Mouse (Mus musculus) lung, adult 2 months (tissue): ENCODE measurements around the gene Bbs5.

Experiments used
- CTCF ChIP-seq: fragments of 200-500 bp; IDR thresholded peaks from 2 replicates; pipeline ENCODE4 v1.5.1; 2011; ENCODE audit warnings: mild to moderate bottlenecking, low read length, control low read depth; ENCODE audit not compliant: insufficient read depth
- POLR2A ChIP-seq: fragments of 200-500 bp; IDR thresholded peaks from 2 replicates; pipeline ENCODE4 v1.6.1; 2011; ENCODE audit warnings: low read depth, mild to moderate bottlenecking, control low read depth, low read length, borderline replicate concordance; ENCODE audit errors: extremely low read depth

DNA sequence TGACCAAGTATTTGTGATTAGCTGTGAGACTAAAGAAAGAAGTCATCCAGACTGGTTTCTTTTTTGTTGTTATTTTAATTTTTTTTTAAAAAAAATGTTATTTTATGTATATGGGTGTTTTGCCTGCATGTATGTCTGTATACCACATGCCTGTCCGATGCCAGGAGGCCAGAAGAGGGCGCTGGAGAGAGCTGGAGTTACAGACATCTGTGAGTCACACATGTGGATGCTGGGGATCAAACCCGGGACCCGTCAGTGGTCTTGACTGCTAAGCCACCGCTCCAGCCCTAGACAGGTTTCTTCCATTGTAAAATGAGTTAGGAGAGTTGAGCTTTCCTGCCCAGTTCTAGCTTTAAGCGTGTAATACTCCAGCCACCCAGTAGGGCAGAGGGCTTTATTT lies 33.0 kb downstream of the Bbs5 start:
- TF ChIP-seq POLR2A (no peak), CTCF (no peak)
